Mouse (Mus musculus) small intestine, adult 10 weeks (tissue): ENCODE data around the gene Hint3. TPM values are rescaled to one million over a fixed set of nuclear protein-coding genes. Genes with fewer than 3 reads are reported as not detected.

ENCODE experiments used
- polyA plus RNA-seq: library from polyadenylated mRNA; stranded (reverse); fragments of 350-450 nt; fragmentation: Illumina TruSeq; extraction: RNeasy Lipid Tissue Mini Kit (QIAGEN cat#74804); gene quantifications from one replicate; pipeline ENCODE4 v1.2.3, GENCODE M21; 2014; ENCODE audit warnings: low replicate concordance

The Hint3 gene
- polyA plus RNA-seq: 72.1 TPM

DNA sequence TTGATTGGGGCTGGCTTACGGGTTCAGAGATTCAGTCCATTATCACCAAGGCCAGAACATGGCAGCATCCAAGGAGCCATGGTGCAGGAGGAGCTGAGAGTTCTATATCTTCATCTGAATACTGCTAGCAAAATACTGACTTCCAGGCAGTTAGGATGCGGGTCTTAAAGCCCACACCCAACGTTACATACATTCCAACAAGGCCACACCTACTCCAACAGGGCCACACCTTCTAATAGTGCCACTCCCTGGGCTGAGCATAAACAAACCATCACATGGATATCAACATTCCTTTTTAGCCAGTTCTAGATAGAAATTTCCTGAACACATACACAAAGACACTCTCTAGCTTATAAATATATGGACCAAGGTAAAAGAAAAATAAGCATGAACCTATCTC, at the start of gene Hint3:
Hint3 (minus strand) TSS at position 120 of the 400 bp plus-strand sequence.

DNA sequence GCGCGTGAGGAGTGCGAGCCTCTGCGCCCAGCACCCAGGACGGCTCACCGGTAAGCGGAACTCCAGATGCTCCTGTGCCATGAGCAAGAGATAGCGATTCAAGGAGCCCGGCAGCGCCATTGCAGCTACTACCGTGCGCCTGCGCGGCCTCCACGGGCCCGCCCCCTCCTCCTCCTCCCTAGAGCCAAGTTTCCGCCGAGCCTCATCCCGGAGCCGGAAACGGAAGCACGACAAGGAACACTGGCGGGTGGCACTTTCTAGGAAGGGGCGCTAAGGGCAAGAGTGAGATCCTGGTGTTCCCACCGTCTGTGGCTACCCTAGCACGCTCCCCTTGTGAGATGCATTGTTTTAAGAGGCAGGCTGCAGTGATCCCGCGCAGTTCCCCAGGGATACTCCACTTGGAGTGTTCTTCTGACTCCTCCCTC, 28.9 kb downstream of the Hint3 start, which contains the start of gene Trmt11:
Trmt11 (minus strand) TSS at position 208 of the 425 bp plus-strand sequence.

Other genes starting within 250 kb of the Hint3 start
- gene Trmt11, start 28.9 kb downstream of the Hint3 start, polyA plus RNA-seq: 26.9 TPM
- 80.7 TPM for gene Ncoa7, start 173.7 kb upstream of the Hint3 start, polyA plus RNA-seq
- 4.2 TPM for gene Hey2, start 213.2 kb upstream of the Hint3 start, polyA plus RNA-seq